Mouse (Mus musculus): ENCODE results near the gene Cisd2.

DNA sequence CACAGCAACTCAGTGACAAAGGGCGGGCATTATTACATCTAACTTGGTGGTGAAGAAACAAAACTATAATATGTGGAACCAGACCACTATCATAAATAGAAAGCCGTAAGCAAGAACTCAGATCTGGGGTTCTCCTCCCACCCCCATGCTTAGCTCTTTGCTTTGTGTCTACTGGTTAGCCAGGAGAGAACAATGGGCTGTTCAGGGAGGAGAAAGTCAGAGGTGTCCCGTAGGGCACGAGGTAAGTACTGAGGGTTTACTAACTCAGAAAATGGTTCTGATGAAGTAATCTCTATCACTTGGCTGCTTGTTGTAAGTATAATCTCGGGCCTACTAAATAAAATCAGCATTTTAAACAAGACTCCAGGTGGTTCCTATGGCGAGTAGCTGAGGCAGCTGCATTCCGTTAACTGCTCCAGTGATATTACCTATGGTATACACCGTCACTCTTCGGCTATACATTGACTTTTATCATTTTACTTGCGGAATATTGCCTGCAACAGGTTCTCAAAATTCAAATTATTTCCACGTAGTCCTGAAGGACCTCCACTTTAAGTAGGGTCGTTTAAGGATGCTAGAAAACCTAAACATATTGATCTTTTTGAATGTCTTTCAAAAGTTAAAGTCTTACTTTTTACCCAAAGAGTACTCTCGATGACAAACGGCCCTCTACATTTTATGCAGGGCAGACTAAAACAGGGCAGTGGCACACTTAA lies 13.3 kb upstream of the Cisd2 start:
- TF ChIP-seq CTCF (IDR thresholded peaks at IDR 0.05; ENCODE audit: borderline replicate concordance, control insufficient read depth, extremely low read depth, insufficient read depth, low read length, poor library complexity) (no peak), POLR2A (IDR thresholded peaks at IDR 0.05; ENCODE audit: control insufficient read depth, extremely low read depth, insufficient read depth, low read length, poor library complexity) (no peak)
